Mouse (Mus musculus) megakaryocyte progenitor cell, adult 5-6 weeks (primary cell): ENCODE measurements at regions not wholly inside any gene's neighbourhood (a gene's known extent, or its start where the extent isn't known, plus 50 kb on each side); places are given as distances from the start of the nearest gene placed in this dataset.

Source experiments
- ATAC-seq: replicated peaks from 2 replicates; pipeline ENCODE4 v1.8.0; 2016; ENCODE audit warnings: mild to moderate bottlenecking, moderate TSS enrichment, inconsistent platforms; ENCODE audit not compliant: poor library complexity

DNA sequence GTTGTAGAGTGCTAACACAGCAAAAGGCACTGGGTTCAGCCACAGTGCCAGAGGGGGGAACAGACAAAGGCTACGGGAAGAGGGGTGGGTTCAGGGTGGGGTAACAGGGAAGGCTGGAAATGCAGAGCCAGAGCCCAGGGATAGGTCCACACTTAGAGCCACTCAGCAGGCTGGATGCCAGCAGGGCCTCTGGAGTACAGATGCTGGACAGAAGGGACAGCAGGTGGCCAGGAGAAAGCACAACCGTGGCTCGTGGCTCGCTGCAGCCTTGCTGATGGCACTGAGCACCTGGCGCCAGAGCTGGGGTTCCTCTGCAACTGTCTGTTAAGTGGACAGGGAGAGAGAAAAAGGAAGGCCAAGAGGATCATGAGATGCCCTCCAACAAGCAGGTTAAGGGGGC, 174.2 kb downstream of the Mroh4 start:
- no peak for ATAC-seq

DNA sequence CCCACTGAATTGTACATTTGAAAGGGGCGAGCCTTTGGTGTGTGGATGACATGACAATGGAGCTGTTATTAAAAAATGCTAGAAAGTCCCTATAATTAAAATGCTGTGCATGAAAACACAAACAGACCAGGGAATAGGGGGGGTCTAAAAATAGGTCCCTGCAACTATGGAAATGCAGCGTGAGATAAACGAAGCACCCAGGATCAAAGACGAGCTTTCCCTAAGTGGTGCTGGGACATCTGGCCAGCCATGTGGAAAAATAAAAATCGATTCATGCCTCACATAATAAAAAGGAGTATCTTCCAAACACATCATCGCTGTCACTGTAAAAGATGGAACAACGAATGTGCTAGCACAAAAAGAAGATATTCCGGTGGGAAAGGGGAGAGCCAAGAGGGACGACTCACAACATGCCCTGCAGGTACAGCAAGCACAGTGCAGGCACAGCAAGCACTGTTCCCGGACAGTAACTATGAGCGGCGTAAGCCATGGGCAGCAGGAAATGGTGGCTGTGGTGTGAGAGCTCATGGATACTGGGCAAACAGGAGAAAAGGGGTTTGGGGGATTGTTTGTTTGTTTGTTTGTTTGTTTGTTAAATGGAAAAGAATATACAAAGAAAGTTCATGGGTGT, 176.7 kb downstream of the Mroh4 start:
- ATAC-seq: no peak

DNA sequence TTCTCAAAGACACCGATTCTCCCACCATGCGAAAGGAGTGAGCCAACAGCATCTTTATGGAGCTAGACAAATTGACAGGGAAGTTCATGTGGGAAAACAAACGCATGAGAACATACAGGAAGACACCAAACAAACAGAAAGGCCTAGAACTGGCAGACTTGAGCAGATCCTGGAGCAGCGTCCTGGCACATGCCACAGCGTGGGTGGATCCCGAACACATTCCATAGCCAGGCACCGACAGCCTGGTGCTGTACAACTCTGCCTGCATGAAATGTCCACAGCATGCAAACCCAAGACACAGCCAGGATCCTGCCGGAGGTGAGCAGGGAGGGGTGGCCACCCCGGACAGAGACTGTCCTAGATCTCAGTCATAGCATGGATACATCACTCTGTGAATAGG, 177.2 kb downstream of the Mroh4 start:
- no peak for ATAC-seq

DNA sequence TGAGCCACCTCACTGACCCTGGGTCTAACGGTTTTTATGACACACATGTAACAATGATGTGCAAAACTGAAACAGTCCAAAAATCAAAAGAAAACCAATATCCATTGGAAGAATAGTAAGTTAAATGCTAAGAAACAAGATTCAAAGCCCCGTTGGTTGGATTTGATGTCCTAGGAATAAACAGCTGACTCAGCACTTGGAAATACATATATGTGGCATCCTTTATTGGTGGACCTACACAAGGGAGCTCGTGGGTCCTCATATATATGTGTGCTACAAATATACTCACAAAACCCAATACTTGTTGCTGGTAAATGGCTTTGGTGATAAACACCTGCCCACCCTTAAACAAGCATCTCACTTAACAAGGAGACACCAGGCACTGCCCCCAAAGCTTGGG, 178.2 kb downstream of the Mroh4 start:
- ATAC-seq: no peak

DNA sequence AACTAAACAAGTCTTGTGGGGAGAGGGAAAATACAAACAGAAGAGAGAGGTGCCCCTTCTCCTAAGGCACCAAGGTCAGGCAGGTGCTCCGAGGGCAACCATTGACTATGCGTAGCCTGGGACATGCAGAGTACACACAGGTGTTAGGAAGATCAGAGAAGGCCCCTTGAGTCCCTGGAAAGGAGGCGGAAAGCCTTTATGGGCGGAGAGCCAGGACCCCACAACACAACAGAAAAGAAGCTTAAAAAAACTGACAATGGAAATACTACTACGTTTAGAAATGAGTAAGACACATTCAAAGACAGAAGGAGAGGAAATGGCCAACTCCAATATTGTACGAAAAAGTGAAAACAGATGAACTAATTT, 179.5 kb downstream of the Mroh4 start:
- ATAC-seq: no peak

DNA sequence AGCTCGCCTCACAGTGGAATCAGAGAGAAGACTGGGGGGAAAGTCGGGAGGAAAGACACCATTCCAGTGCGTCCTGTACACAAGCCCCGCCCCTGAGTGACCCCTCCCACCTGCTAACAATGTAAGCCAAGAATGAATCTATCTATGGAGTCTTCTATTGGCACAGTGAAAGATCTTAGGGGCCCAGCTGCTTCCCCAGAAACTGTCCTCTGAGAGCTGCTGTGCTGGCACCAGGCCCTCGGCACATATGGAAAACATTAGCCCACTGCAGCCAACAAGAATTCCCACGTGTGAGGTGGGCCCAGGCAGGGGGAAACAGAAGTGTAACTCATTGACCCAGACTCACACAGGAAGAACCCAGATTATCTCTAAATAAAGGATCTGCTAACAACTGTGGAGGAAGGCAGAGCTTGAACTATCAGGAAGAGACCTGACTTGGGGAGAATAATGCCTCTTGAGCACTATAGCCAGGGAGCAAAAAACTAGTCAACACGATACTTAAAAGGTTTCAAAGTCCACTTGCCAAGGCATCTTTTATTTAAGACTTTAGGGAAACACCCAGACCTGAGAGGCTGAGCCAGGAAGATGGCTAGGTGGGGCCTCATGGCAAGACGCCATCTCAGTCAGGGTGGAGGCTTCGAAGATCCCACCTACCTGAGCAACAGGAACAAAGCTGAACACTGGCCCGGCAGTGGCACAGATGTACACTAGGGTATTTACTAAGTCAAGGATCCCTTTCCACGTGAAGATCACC, 180.1 kb downstream of the Mroh4 start:
- ATAC-seq: no peak

DNA sequence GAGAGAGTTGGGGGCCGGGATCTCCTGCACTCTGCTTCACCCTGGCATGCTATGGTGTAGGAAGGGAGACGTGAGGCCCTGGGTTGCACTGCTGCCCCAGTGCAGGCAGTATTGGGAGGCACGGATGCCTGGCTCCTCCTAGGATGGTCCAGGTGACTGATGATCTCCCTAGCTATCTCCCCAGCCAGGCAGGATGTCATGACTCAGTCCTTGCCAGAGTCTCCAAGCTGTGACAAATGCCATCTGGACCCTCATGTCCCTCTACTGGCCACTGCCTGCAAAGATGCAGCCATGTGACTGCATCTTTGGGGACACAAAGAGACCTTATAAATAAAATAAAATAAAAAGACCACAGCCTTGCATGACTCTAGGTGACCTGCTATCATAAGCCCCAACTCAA, 181.6 kb downstream of the Mroh4 start:
- ATAC-seq: no peak

DNA sequence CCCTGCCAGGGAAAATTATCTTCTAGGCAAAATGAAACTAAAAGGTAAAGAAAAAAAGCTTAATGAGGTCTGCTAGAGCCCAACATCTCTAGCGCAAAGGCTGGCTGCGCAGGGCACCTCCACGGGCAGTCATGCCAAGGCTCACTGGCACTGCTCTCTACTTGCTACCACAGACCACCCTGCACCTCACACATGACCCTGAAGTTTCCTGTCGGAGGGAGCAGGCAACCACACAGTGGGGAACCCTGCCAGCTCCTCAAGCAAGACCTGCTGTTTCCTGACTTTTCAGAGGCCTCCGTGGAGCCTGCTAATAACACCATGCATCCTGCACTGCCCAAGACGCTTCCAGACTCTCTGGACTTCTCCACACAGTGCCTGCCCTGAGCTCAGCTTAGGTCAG, 182.3 kb downstream of the Mroh4 start:
- ATAC-seq: no peak; the same call in 1 of the 2 replicates

DNA sequence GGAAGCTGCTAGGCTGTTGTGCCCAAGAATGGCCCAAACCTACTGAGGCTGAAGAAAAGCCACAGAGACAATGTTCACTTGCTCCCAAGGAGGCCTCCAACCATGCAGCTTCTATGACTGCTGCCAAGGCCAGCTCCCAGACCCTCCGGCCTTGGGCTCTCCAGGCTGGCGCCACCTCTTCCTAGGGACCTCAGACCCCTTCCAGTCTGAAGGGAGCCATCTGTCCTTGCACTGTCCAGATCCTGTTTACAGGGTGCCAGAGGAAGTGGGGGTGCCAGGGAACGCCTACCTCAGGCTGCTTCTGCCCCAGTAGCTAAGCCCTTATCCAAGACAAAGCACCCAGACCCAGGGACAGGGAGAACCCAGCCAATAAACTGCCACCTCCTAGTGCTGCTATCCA, 183.7 kb downstream of the Mroh4 start:
- no peak for ATAC-seq

DNA sequence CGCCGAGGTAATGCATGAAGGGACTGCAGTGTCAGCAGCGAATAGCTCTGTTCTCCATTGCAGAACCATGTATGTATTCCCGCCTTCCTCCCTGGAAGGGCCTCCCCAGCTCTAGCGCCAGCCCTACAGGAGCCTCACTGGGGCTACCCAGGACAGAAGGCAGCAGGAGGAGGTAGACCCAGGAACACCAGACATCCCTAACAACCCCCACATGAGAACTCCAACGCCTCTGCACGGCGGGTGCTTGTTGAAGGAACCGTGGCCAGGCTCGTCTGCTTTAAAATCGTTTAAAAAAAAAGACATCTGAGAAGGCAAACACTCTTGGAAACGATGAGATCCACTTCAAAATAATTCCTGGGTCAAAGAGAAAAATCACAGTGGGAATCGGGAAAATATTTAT, 194.3 kb downstream of the Mroh4 start:
- no peak for ATAC-seq

DNA sequence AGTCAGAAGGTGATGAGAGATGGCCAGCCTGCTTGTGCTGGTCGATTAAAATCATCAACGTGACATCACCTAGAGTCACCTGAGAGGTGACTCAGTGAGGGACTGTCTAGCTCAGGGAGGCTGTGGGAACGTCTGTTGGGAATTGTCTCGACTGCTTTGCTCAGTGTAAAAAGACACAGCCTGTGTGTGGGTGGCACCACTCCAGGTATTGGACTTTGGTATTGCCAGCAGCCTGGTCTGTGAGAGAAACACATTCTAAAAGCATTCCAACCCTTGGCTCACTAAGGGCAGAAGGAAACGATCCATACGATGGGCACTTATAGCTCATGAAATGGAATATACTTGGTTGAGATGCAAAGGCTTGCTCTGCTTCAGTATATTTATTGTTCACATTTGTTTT, 209.2 kb downstream of the Mroh4 start:
- no peak for ATAC-seq

DNA sequence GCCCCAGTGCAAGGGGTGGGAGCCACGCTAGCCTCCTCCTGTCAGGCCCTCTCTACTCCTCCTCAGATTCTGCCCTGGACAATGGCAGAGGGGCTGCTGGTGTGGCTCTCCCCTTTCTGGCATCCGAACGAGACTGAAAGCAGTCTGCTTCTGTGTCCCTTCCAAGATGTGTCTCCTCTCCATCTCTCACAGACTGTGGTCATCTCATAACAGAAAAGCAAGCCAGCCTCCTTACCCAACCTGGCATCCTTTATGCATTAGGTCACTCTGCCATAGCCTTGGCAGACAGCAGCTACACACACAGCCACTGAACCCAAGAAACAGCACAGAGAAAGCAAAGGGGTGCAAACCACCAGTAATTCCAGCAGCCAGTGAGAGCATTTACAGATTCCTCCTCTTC, 213.2 kb downstream of the Mroh4 start:
- no peak for ATAC-seq

DNA sequence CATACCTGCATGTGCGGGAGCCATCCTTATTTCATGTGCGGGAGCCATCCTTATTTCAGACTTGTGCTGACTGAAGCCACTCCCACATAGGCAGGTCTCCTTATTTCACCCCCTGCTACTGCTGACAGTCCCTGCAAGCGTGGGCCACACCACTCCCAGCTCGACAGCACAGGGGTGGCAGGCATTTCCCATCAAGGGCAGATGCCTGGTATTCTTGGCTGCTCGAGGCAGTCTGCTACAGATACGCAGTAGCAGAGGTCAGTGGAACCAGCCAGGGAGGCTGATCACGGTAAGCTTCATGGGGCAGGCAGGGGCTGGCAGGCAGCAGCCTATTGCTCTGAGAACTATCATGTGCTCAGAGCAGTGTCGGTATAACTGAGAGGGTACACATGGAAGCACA, 215.6 kb downstream of the Mroh4 start:
- ATAC-seq: no peak

DNA sequence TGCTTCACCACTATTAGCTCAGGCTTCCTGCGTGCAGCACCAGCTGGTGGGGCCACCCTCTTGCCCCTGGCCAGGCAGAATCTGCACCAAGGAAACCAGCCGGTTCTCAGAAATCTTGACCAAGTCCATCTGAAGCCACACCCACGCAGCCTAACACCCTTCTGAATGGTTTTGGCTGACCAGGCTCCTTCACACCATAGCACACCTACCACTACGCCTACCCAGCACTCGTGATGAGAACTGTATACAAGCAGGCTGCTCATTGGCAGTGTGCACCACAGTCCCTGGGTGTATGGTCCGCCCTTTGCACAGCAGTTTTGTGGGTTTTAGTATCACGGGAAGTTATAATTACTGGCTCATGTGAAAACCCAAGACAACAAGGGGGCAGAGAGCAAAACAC, 217.5 kb downstream of the Mroh4 start:
- ATAC-seq: no peak

DNA sequence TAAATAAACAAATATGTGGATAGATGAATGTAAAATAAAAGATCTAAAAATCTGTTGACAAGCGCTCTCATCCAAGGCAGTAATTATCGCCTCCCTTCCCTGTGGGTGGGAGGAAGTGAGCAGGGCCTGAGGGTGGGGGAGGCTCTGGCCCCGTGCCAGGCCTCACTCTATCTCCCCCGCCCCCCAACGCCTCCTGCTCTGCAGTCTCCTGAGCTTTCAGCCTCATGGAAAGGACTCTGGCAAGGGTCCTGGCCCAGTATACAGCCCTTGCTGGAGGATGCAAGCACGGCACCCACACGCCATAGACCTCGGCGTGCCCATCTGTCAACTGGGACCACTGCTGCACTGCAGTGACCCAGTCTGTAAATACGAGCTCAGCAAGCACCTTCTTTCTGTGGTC, 222.9 kb downstream of the Mroh4 start:
- no peak for ATAC-seq

DNA sequence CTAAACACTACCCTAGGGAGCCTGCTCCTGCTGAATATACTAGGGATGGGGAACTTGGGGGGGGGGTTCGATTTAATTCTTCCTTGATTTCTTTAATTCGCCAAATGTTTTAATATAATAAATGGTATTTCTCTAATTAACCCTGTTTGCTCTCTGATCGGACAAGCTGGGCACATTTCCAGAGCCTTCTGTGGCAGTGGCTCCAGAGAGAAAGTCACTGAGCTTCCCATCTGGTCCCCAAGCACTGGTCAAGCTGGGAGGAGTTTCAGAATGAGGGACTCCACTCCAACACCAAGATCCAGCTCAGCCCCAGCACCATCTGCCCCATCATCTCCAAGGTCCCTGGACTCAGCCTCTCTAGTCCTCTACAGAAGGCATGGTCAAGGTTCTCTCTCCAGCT, 223.9 kb downstream of the Mroh4 start:
- ATAC-seq: no peak

DNA sequence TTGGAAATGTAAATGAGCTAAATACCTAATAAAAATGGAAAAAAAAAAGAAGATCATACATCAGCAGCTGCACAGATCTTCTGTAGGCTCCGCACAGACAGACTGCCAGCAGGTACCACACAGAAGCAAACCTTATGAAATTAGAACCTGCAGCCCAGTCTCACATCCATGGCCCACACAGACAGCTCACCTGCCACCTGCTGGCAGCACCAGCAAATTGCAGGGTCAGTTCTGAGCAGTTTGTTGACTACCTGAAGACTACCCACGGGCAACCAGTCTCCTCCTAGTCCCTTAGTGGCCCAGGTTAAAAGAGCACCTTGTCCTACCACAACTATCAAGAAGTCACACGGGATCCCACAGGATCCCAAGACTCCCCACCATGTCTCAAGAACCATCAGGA, 225.1 kb downstream of the Mroh4 start:
- ATAC-seq: 0 out of 2 replicates have a peak, but pooled peaks have one; percentile 23

DNA sequence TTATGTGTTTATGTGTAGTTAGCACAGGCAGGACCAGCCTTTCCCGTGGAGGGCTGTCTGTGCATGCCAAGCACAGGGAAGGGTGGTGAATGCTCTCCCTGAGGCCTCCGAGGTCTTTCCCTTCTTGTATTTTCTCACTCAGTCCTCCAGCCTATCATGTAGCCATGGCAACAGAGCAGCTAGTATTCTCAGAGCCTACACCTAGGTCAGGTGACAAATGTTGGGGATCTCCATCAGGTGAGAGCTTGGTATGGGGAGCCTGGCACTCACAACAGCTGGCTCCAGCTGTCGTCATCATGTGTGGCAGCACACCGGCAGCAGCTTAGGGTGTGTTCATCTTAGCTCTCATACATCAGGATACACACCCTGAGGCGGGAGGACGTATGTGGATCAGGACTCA, 231.3 kb downstream of the Mroh4 start:
- no peak for ATAC-seq

DNA sequence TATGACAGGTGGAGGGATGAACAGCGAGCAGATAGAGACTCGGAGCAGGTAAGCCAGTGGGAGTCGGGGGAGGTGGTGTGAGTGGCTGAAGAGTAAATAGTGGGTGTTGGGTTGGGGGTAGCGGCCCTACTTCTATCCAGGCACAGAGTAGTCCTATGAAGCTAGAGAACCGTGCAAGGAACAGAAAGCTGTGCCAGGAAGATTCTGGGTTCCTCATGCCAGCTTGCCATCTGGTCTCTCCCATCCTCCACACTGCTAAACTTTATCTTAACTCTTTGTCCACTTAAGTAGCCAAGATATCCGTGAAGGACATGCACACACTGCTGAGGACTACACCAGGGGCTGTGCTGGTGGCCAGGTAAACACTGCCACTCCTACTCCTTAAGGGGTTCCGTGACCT, 234.9 kb downstream of the Mroh4 start:
- no peak for ATAC-seq

DNA sequence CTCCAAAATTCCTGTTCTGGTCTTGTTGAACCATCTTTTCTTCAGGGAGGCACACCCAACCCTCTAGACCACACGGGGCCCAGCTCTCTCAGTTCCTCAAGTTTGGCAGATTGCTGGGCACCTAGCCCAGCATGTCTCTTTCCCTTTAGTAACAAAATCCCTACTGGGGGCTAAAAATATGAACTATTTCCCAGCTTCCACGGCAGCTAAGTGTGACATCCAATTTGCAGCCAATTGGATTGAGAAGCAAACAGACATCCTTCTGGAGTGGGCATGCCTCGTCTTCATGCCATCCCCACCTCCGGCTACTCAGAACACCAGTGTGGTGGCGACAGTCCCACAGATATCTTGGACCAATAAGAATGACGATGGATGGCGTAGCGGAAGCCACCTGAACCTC, 240.1 kb downstream of the Mroh4 start:
- no peak for ATAC-seq

DNA sequence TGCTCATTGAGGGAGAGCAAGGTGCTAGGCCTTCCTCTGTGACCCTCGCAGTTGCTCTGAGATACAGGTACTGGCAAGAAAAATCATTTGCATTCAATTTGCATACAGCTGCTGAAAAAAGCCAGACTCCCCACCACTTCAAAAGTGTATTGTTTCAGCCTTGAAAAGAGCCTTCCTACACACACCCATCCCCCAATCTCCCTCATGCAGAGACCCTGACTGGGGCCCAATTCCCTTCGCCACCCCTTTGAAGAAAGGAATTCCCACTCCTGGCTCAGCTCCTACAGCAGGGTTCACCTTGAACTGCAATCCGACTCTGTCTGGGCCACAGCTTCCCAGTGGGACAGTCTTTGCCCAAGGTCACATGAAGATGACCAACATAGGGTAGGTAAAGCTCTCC, 248.6 kb downstream of the Mroh4 start:
- ATAC-seq: no peak

DNA sequence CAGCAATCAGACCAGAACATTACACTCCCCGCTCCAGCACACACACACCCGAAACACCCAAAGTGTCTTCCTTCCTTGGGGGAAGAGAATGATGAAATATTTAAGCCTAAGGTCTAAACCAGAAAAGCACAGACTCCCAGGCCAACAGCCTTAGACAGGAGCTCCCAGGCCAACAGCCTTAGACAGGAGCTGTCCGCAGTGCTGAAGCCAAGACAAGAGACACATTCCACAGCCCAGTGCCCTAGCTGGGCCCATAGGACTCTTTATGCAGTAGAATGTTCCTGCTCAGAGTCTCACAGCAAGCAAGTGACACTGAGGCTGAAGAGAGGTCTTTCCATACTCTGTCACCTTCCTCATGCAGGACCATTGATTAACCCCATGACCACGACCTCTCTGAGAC, 253.6 kb downstream of the Mroh4 start:
- ATAC-seq: no peak

DNA sequence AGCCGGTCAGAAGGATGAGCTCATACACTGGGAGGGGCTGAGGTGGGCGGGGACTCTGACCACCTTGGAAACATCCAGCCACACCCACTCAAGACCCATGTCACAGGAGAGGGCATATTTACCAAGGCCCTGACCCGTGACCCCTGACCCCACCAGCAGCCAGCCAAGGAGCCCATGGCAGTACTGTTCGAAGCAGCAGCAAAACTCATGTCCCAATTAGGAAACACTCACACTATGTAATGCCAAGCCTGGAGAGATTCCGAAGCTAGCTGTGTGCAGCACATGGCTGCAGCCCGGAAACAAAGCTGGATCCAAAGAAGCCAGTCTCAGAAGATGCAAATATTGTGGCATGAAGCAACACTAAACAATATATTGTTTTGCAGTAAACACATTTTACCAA, 256.8 kb downstream of the Mroh4 start:
- ATAC-seq: no peak
